Mouse (Mus musculus) bone marrow, adult 2 months (tissue): ENCODE measurements around the gene Letmd1.

ENCODE experiments used
- CTCF ChIP-seq: fragments of 200-500 bp; IDR thresholded peaks from 2 replicates; pipeline ENCODE4 v1.5.1; 2011; ENCODE audit warnings: low read length, control low read depth; ENCODE audit not compliant: control insufficient read depth, insufficient read depth
- POLR2A ChIP-seq: fragments of 200-500 bp; IDR thresholded peaks from 2 replicates; pipeline ENCODE4 v1.6.1; 2011; ENCODE audit warnings: low read depth, mild to moderate bottlenecking, control low read depth, low read length, borderline replicate concordance; ENCODE audit not compliant: control insufficient read depth

DNA sequence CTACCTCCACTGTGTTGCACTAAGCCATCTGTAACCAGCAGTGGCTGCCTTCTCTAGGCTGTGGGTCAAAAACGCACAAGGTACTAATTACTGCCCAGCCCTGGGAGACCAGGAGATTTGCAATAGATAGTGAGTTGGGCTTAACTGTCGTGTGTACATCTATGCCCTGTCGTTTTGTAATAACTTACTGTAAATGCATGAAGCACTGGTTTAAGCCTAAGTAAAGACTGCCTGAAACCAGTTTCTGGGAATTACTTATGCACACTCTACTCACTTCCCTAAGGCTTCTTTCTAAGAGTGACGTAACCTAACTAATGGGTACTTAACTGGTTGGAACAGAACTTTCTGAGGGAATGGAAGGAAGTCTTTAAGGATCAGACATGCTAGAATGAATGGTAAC lies 10.1 kb downstream of the Letmd1 start:
- TF ChIP-seq CTCF (no peak), POLR2A (no peak)
